Mouse (Mus musculus) brain, embryonic 14.5 days (tissue): ENCODE measurements around the gene Fxr2. TPM values are rescaled to one million over a fixed set of nuclear protein-coding genes. Genes with fewer than 3 reads are reported as not detected.

ENCODE experiments used
- DNase-seq: peaks from one replicate; pipeline ENCODE4 v3.0.0-alpha.2; 2011; ENCODE audit warnings: low read depth
- CTCF ChIP-seq: fragments of 200-500 bp; IDR thresholded peaks from 2 replicates; pipeline ENCODE4 v1.5.1; 2012; ENCODE audit warnings: inconsistent platforms, mild to moderate bottlenecking, moderate library complexity, borderline replicate concordance; ENCODE audit not compliant: insufficient read depth, insufficient read length; ENCODE audit errors: extremely low read depth
- POLR2A ChIP-seq: fragments of 200-500 bp; IDR thresholded peaks from 2 replicates; pipeline ENCODE4 v1.6.1; 2012; ENCODE audit warnings: mild to moderate bottlenecking, inconsistent platforms, borderline replicate concordance; ENCODE audit not compliant: poor library complexity, insufficient read depth, insufficient read length, severe bottlenecking; ENCODE audit errors: extremely low read depth
- polyA plus RNA-seq: library from polyadenylated mRNA; depleted of rRNA; stranded (reverse); fragments of >200 nt; gene quantifications from 2 replicates; pipeline ENCODE4 v1.2.3, GENCODE M21; 2012

Gene Fxr2
- polyA plus RNA-seq, 1 experiment = 129 TPM

DNA sequence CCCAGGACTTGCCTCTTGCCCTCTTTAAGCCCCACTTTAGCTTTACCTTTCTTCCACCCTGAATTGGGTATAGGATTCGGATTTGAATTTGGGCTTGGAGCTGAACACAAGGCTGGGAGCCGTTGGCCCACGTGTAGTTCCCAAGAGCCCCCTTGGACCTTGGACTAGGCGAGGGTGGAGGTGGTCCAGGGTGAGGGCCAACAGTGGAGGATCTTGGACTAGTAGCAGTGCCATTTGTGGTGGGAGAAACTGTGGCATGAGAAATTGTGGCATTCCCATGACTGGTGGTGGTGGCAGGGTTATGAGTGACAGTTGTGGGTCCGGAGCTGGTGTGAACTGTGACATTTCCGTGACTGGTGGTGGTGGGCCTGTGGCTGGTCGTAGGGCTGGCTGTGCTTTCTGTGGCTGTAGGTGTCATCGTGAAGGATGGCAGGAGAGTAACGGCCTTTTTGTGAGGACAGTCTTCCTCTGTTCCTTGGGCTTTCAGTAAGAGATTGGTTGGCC, 32.7 kb downstream of the Fxr2 start:
- no peak for DNase-seq
- TF ChIP-seq POLR2A = no peak
- no peak for TF ChIP-seq CTCF

DNA sequence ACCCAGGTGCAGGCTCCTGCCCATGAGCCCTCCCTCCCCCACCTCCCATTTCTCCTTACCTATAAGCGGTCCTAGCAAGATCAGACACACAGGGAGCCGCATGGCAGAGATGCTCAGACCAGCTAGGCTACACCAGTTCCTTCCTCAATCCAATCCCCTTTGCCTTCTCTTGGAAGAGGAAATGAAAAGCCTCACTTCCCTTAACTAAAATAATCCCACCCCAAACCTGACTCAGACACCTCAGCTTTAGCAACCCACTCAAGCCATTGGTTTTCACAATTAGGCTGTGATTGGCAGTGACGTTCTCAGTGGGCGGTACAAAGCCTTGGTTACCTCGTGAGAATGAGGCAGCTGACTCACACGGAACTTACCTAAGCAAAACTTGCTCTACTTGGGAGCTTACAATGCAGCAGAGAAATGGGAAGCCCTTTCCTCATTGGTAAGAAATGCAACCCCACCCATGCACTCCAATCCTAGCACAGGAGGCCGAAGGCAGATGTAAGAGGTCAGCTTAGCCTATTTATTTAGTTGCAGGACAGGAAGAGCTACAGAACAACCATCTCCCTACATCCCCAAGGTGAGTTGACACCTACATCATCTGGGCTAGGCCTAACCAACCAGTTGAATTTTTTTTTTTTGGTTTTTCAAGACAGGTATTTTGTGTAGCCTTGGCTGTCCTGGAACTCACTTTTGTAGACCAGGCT, 33.3 kb downstream of the Fxr2 start, which contains the start of gene Cd68:
TSS of gene Cd68 (minus strand) at position 193 of the 704 bp plus-strand sequence.
- TF ChIP-seq POLR2A (no peak), CTCF (no peak)
- no peak for DNase-seq

DNA sequence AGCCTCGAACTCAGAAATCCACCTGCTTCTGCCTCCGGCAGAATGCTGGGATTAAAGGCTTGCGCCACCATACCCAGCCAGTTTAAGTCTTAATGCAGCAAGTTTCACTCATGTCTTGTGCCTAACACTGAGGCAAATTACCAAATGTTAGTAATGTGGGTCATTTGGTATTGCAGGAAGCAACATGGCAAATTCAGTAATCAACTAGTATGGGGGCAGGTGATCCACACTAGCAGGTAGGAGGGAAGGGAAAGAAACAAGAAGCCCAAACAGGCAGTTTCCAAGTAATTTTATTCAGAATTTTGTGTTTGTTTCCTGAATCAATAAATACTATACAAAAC, 33.8 kb downstream of the Fxr2 start:
- TF ChIP-seq POLR2A = no peak
- DNase-seq = no peak

DNA sequence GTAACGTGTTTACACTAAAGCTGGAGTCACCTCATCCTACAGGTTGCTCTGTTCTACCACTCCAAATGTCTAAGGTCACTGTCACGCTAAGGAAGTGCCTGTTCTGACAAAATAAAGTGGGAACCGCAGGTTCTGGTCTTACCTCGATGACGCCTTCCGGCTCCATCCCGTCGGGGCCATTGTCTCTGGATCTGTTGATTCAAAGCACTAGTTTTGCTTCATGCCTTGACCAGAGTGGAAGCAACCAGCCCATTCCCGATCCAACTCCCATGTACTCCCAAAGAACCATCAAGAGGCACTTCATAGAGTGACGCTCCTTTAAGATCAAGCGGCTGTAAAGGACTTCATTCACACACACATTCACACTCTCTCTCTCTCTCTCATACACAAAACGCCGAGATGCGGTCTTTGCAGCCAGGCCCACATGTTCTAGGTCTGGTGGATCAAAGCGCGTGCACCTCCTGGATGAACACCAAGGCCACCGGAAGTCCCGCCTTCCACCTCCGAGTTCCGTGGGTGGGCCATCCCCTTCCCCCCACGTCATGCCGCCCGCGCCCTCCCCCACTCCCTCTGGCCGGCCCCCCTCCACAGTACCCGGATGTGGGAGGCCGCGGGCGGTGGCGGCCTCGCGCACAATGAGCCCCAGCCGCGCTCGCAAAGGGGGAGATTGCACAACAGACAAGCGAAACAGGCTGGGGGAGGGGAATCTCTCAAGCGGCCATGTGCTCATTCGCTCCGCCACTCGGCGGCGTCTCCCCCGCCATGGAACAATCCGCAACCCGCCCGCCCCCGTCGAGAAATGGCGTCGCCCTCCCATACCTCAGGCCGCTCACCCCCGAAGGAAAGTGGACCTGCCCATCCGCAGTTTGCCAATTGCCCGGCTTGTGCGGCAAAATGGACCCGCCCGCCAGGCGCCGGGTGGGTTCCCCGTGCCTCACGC, 38.3 kb downstream of the Fxr2 start:
- TF ChIP-seq POLR2A (peak; percentile 49; the same call in 1 of the 2 replicates), CTCF (no peak)
- DNase-seq = peak; percentile 98

DNA sequence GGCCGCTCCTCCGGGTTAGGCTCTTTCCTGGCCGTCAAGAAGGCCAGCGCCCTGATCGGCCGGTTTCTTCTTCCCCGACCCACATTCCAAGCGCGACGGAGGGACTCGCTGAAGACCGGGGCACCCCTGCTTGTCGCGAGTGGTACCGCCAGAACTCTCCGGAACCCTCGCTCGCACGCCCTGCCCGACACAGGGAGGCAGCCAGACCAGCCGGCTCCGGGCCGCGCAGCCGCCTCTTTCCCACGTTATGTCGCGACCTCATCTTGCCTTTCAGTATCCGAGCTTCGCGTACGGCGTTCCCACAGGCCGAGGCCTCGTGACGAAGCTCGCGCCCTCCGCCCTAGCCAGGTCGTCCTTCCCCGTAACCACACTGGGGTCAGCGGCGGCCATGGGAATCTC, 38.9 kb downstream of the Fxr2 start:
- DNase-seq = no peak
- TF ChIP-seq POLR2A = no peak
- no peak for TF ChIP-seq CTCF

DNA sequence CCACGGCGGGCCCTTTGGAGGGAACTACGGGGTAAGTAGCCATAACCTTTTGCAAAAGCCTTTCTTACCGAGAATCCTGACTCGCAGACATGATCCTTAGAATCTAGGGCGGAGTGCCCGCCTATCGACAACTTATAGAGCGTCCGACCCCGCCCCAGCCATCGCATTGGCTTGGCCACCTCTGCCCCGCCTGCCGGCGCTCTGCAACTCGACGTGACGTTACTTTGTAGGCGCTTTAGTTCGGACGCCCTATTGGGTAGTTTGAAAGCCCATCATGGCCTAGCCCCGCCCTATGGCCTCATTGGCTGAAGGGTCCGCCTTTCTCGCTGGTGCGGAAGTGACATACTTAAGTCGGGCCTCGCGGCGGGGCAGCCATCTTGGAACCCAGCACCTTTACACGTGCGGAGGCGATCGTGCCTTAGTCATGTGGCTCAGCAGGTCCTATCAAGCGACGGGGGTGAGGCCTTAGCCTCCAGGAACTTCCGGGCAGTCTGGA, 39.5 kb downstream of the Fxr2 start, which contains the start of gene Eif4a1:
TSS of gene Eif4a1 (minus strand) at position 213 of the 496 bp plus-strand sequence.
- DNase-seq = peak; percentile 100
- TF ChIP-seq POLR2A (peak; percentile 80; the same call in 1 of the 2 replicates), CTCF (no peak)

DNA sequence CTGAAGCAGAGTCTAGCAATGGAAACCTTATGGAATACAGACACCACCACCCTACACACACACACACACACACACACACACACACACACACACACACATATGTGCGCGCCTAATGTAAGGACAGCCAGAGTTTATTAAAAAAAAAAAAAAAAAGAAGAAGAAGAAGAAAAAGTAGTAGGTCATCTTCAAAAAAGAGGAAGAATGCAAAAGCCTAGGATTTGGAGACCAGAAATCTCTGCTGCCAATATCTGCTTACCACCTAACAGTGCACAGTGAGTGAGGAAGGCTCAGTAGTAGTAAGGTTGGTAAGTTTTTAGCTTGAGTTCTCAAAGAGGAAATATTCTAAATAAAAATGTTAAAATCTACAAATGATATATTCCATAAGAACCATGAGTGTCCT, 46.4 kb downstream of the Fxr2 start:
- TF ChIP-seq CTCF (no peak), POLR2A (no peak)
- DNase-seq = no peak

DNA sequence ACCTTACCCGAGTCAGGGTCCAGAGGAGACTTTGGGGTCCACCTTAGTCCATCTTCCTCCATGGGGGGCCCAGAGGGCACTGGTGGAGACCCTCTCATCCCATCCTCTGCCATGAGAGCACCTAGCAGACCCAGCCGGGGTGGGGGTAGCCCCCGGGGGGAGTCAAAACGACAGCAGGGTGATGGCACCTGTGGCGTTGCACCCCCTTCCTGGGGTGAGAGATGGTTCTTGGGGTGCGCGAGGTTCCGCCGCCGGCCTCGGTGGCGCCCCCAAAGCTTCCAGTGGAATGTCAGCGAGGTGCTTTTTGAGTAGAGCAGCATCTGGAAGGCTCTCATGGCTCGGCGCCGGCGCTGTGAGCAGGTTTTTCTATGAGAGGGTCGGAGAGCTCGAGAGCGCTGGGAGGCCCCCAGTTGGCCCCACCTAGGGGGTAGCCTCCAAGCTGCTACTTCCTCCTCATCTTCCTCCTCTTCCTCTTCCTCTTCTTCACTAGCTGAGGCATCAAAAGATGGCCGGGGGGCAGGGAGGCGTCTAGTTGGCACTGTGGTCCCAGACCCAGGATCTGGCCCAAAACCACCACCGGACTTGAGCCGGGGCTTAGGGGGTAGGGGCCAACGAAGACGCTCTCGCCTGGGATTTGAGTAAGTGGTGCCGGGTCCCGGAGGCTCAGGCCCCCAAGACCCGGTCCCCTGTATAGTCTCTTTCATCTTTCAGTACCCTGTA, 47.5 kb downstream of the Fxr2 start:
- TF ChIP-seq CTCF = no peak
- DNase-seq = no peak

DNA sequence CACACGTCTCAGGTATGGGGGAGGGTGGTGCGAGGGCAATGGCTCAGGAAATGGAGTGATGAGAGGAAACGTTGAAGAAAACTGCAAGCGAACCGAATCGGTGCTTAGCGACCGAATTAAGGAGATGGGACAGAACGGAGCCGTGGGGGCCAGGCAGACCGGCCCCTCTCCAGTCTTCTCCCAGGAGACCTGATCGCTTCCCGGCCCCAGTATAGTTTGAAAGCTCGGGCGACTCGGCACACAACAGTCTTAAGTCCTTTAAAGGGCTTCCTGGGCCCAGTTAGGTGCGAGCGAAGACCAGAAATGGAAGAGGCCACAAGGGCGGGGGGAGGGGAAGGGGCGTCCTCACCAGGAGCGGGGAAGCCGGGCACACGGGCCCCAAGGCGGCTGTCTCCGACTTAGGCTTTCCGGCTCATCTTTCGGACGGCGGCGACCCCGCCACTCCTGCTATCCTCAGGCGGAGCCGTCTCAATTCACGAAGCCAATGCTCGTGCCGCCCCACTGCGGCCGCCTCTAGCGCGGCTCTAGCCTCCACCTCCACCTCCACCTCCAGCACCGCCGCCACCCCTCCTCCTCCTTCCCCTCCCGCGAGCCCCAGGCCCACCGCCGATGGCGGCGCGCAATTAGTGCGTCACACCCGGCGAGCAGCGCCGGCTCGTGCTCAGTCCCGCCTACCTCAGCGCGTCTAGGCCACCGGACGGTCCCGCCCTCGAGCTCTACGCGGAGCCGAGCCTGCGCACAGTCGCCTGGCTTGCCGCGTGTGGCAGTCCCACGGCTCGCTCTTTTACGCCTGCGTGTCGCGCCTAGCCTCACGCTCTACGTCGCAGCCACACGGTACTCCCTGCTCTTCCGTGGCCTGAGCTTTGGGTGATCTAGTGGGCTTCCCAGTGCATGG, 48.8 kb downstream of the Fxr2 start, which contains the start of gene Senp3:
TSS of gene Senp3 (minus strand) at position 771 of the 895 bp plus-strand sequence.
- peak; percentile 99 for DNase-seq
- TF ChIP-seq POLR2A (peak; percentile 72), CTCF (no peak)

DNA sequence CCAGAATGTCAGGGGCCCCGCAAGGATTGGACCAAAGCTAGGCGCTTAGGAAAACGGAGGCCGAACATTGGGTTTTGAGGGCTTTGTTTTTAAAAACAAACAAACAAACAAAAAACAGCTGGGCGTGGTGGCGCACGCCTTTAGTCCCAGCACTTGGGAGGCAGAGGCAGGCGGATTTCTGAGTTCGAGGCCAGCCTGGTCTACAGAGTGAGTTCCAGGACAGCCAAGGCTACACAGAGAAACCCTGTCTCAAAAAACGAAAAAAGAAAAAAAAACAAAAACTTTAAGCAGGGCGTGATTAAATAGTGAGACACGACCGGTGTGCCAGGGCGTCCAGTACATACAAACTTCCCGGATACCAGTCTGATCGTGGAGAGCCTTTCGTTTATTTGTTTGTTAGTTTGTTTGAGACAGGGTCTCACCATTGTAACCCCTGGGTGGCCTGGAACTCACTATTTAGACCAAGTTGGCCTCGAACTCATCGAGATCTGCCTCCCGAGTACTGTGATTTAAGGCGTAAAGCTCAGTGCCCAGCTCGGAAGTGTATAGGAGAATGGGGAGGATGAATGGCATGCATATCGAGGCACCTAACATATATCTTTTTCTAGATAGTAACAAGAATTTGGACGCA, 49.5 kb downstream of the Fxr2 start:
- DNase-seq = no peak
- TF ChIP-seq POLR2A = no peak
- no peak for TF ChIP-seq CTCF
